Mouse (Mus musculus) cerebellum, adult 2 months (tissue): ENCODE results near the gene Mllt3.

Source experiments
- CTCF ChIP-seq: fragments of 200-500 bp; IDR thresholded peaks from 2 replicates; pipeline ENCODE4 v1.5.1; 2011; ENCODE audit warnings: low read depth, mild to moderate bottlenecking, control low read depth, low read length, moderate library complexity, borderline replicate concordance; ENCODE audit not compliant: insufficient read depth
- POLR2A ChIP-seq: fragments of 200-500 bp; IDR thresholded peaks from 2 replicates; pipeline ENCODE4 v1.6.1; 2011; ENCODE audit warnings: low read length, control low read depth, borderline replicate concordance; ENCODE audit not compliant: insufficient read depth

- no peak for TF ChIP-seq CTCF
- TF ChIP-seq POLR2A = no peak
Measured at GRCm38 (mm10) chr4:87837471-87838361, 195.4 kb downstream of the Mllt3 start.
